Mouse (Mus musculus): ENCODE results near the gene Tex264. TPM values are rescaled to one million over a fixed set of nuclear protein-coding genes. Genes with fewer than 3 reads are reported as not detected.

Gene Tex264
- polyA plus RNA-seq, 1 experiment from 2014 or later: 34.9 TPM

GRCm38 (mm10) chr9:106677702-106678101, 8.0 kb downstream of the Tex264 start:
- no peak overlapping the region for H3K27ac ChIP-seq (replicated peaks; ENCODE audit: low read depth, low read length)
- DNase-seq (ENCODE audit: low spot score) (no peak), ATAC-seq (ENCODE audit: insufficient number of reproducible peaks, low FRiP score, low TSS enrichment, low read depth) (no peak)
- WGBS: 85% methylated on average over 5 of the region's 5 CpGs
- H3K4me1 ChIP-seq (ENCODE audit: control insufficient read depth, insufficient read depth, low read length): no peaks in the 10 kb centered on the region
- no peaks in the 10 kb centered on the region for H3K27me3 ChIP-seq (ENCODE audit: control insufficient read depth, insufficient read depth, low read length)
- no peak overlapping the region for H3K4me2 ChIP-seq (ENCODE audit: low read depth, severe bottlenecking)
- H3K9ac ChIP-seq (ENCODE audit: low read length): no peak overlapping the region
- no peaks in the 10 kb centered on the region for H3K9me3 ChIP-seq (ENCODE audit: control insufficient read depth, low read length)
- no peak overlapping the region for H3K4me3 ChIP-seq (ENCODE audit: low read depth, low read length)
- H3K36me3 ChIP-seq (ENCODE audit: control insufficient read depth, insufficient read depth, low read length): no peaks in the 10 kb centered on the region

GRCm38 (mm10) chr9:106676571-106676970, 9.2 kb downstream of the Tex264 start:
- no peak overlapping the region for H3K27ac ChIP-seq (replicated peaks; ENCODE audit: low read depth, low read length)
- H3K27me3 ChIP-seq (ENCODE audit: control insufficient read depth, insufficient read depth, low read length): no peaks in the 10 kb centered on the region
- H3K4me1 ChIP-seq (ENCODE audit: control insufficient read depth, insufficient read depth, low read length): no peaks in the 10 kb centered on the region
- no peak overlapping the region for H3K4me3 ChIP-seq (ENCODE audit: low read depth, low read length)
- no peak overlapping the region for H3K4me2 ChIP-seq (ENCODE audit: low read depth, severe bottlenecking)
- DNase-seq (ENCODE audit: low spot score) (no peak), ATAC-seq (ENCODE audit: insufficient number of reproducible peaks, low FRiP score, low TSS enrichment, low read depth) (no peak)
- 86% methylated on average over 4 of the region's 4 CpGs for WGBS
- no peaks in the 10 kb centered on the region for H3K36me3 ChIP-seq (ENCODE audit: control insufficient read depth, insufficient read depth, low read length)
- H3K9me3 ChIP-seq (ENCODE audit: control insufficient read depth, low read length): no peaks in the 10 kb centered on the region
- H3K9ac ChIP-seq (ENCODE audit: low read length): no peak overlapping the region

DNA sequence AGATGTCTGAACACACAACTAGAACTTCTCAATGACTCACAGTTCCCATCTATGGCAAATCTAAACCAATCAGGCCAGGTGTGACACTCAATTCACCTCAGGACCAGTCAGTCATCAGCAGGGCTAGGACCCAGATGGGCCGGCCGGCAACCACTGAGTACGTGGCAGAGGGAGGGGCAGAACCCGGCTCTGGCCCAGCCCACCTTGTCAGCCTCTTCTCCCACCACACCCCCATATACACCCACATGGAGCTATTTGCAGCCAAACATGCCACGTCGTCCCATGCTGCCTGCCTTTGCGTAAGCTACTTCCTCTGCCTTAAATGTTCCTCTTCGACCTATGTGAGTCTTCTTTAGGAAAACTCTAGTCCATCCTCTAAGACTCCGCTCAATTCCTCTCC, 9.8 kb downstream of the Tex264 start:
- H3K4me3 ChIP-seq (ENCODE audit: low read depth, low read length): no peak overlapping the region
- 78% methylated on average over 9 of the region's 9 CpGs for WGBS
- DNase-seq (ENCODE audit: low spot score) (no peak), ATAC-seq (ENCODE audit: insufficient number of reproducible peaks, low FRiP score, low TSS enrichment, low read depth) (no peak)
- no peak overlapping the region for H3K9ac ChIP-seq (ENCODE audit: low read length)
- H3K27me3 ChIP-seq (ENCODE audit: control insufficient read depth, insufficient read depth, low read length): no peaks in the 10 kb centered on the region
- no peaks in the 10 kb centered on the region for H3K4me1 ChIP-seq (ENCODE audit: control insufficient read depth, insufficient read depth, low read length)
- no peak overlapping the region for H3K4me2 ChIP-seq (ENCODE audit: low read depth, severe bottlenecking)
- H3K9me3 ChIP-seq (ENCODE audit: control insufficient read depth, low read length): no peaks in the 10 kb centered on the region
- H3K27ac ChIP-seq (replicated peaks; ENCODE audit: low read depth, low read length): no peak overlapping the region
- no peaks in the 10 kb centered on the region for H3K36me3 ChIP-seq (ENCODE audit: control insufficient read depth, insufficient read depth, low read length)

DNA sequence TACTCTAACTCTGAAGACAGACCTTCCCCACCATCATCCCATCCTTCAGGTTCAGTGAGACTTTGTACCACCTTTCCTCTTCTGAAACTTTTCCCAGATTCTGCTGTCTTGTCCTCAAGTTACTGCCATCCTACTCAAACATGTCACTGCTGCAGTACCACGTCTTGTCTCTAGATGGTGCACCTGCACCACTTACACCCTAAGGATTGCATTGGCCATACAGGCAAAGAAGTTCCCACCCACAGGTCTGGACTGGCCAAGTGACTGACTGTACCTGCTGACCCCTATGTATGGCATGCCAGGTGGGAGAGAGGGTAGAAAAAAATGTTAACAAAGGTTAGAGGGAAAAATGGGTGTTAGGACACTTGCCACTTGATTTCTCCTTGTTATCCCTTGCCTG, 10.2 kb downstream of the Tex264 start:
- DNase-seq (ENCODE audit: low spot score) (peak; percentile 88), ATAC-seq (ENCODE audit: insufficient number of reproducible peaks, low FRiP score, low TSS enrichment, low read depth) (no peak)
- no peak overlapping the region for H3K4me2 ChIP-seq (ENCODE audit: low read depth, severe bottlenecking)
- H3K9me3 ChIP-seq (ENCODE audit: control insufficient read depth, low read length): no peaks in the 10 kb centered on the region
- no peaks in the 10 kb centered on the region for H3K27me3 ChIP-seq (ENCODE audit: control insufficient read depth, insufficient read depth, low read length)
- no peaks in the 10 kb centered on the region for H3K4me1 ChIP-seq (ENCODE audit: control insufficient read depth, insufficient read depth, low read length)
- H3K4me3 ChIP-seq (ENCODE audit: low read depth, low read length): no peak overlapping the region
- H3K27ac ChIP-seq (replicated peaks; ENCODE audit: low read depth, low read length): no peak overlapping the region
- 0% methylated on average over 1 of the region's 1 CpGs for WGBS
- H3K9ac ChIP-seq (ENCODE audit: low read length): no peak overlapping the region
- H3K36me3 ChIP-seq (ENCODE audit: control insufficient read depth, insufficient read depth, low read length): no peaks in the 10 kb centered on the region

DNA sequence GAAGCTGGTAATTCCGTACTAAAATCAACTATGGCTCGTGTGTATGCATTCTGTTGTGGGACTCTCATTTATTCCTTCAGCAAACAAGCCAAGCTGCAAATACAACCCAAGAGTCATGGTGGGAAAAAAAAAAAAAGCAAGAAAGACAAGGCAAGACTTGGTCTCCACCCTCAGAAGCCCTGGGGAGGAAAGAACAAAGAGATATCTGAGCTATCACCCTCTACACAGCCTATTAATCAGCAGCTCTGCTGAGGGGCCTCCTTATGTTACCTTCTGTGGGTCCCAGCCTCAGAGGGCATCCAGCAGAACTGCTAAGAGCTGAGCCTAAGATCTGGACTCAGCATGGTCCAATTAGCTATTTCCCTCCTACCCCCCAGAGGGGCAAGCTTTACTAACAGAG, 11.9 kb downstream of the Tex264 start:
- H3K4me1 ChIP-seq (ENCODE audit: control insufficient read depth, insufficient read depth, low read length): no peaks in the 10 kb centered on the region
- H3K9me3 ChIP-seq (ENCODE audit: control insufficient read depth, low read length): no peaks in the 10 kb centered on the region
- DNase-seq (ENCODE audit: low spot score): no peak
- WGBS: 95% methylated on average over 2 of the region's 2 CpGs
- H3K27me3 ChIP-seq (ENCODE audit: control insufficient read depth, insufficient read depth, low read length): no peaks in the 10 kb centered on the region
- H3K9ac ChIP-seq (ENCODE audit: low read length): no peak overlapping the region
- no peak for ATAC-seq (ENCODE audit: insufficient number of reproducible peaks, low FRiP score, low TSS enrichment, low read depth)
- H3K4me2 ChIP-seq (ENCODE audit: low read depth, severe bottlenecking): no peak overlapping the region
- no peak overlapping the region for H3K4me3 ChIP-seq (ENCODE audit: low read depth, low read length)
- H3K36me3 ChIP-seq (ENCODE audit: control insufficient read depth, insufficient read depth, low read length): no peaks in the 10 kb centered on the region
- H3K27ac ChIP-seq (replicated peaks; ENCODE audit: low read depth, low read length): no peak overlapping the region

DNA sequence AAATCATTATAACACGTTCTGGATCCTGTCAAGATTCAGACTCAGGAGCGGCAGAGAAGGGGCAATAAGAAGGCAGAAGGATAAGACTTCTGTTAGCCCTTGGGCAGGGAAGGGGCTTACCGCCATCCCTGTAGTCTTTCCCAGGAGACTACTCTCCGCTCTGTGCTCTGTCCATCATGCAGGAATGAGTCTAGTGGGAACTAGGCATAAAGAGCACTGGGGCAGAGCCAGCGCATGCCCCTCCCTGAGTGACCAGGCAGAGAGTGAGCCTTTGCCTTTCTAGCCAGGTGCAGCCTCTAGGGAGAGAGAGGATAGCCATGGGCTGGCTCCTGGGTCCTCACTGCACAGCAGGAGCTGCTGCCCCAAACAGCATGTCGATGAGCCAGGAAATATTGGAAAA, 20.9 kb downstream of the Tex264 start:
- H3K4me3 ChIP-seq (ENCODE audit: low read depth, low read length): no peak overlapping the region
- no peaks in the 10 kb centered on the region for H3K27me3 ChIP-seq (ENCODE audit: control insufficient read depth, insufficient read depth, low read length)
- no peak overlapping the region for H3K27ac ChIP-seq (replicated peaks; ENCODE audit: low read depth, low read length)
- no peak overlapping the region for H3K4me2 ChIP-seq (ENCODE audit: low read depth, severe bottlenecking)
- ATAC-seq (ENCODE audit: insufficient number of reproducible peaks, low FRiP score, low TSS enrichment, low read depth): no peak
- H3K4me1 ChIP-seq (ENCODE audit: control insufficient read depth, insufficient read depth, low read length): no peaks in the 10 kb centered on the region
- no peak for DNase-seq (ENCODE audit: low spot score)
- H3K9me3 ChIP-seq (ENCODE audit: control insufficient read depth, low read length): no peaks in the 10 kb centered on the region
- no peak overlapping the region for H3K9ac ChIP-seq (ENCODE audit: low read length)
- WGBS: 77% methylated on average over 6 of the region's 6 CpGs
- H3K36me3 ChIP-seq (ENCODE audit: control insufficient read depth, insufficient read depth, low read length): no peaks in the 10 kb centered on the region; the same call in 1 of the 2 replicates

DNA sequence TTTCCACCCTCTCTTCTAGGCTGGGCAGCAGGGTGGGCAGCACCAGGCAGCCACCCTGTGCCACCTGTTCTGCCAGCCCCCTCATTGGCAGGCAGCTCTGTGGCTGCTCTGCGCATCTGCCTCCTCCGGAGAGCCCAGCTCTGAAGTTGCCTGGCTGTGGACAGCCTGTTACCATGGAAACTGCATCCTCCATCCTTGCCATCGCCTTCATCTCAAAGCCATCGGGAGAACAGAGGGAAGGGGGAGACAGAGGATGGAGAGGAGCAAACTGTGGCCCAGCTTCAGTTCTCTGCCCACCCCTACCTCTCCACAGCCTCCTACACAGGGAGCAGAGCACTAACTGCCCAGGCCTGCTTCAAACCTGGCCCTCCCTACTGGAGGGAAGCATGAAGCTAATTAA, 21.3 kb downstream of the Tex264 start:
- no peak for ATAC-seq (ENCODE audit: insufficient number of reproducible peaks, low FRiP score, low TSS enrichment, low read depth)
- Histone ChIP-seq H3K36me3 (ENCODE audit: control insufficient read depth, insufficient read depth, low read length) (no peaks in the 10 kb centered on the region; the same call in 1 of the 2 replicates), H3K27ac (replicated peaks; ENCODE audit: low read depth, low read length) (no peak overlapping the region), H3K4me2 (ENCODE audit: low read depth, severe bottlenecking) (no peak overlapping the region), H3K4me3 (ENCODE audit: low read depth, low read length) (no peak overlapping the region), H3K9ac (ENCODE audit: low read length) (no peak overlapping the region), H3K9me3 (ENCODE audit: control insufficient read depth, low read length) (no peaks in the 10 kb centered on the region), H3K4me1 (ENCODE audit: control insufficient read depth, insufficient read depth, low read length) (no peaks in the 10 kb centered on the region), H3K27me3 (ENCODE audit: control insufficient read depth, insufficient read depth, low read length) (no peaks in the 10 kb centered on the region)
- WGBS: 85% methylated on average over 4 of the region's 4 CpGs
- no peak for DNase-seq (ENCODE audit: low spot score)

DNA sequence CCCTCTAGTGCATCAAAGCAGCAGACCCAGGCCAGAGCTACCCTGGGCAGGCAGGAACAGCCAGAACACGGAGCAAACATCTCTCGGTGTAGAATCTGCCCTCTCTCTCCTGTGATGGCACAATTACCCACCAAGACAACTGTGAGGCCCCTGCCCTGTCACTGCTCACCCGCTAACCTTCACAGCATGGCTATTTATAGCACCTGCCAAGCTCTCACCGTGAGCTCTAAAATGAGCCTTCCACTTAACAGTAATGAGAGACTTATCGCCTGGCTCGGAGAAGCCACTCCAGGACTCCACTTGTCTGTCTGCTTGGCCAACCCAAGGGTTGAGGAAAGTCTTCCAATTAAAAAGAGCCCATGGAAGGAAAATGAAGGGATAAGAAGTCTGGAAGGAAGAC, 22.5 kb downstream of the Tex264 start:
- WGBS: 78% methylated on average over 6 of the region's 6 CpGs
- Histone ChIP-seq H3K9me3 (ENCODE audit: control insufficient read depth, low read length) (no peaks in the 10 kb centered on the region), H3K27me3 (ENCODE audit: control insufficient read depth, insufficient read depth, low read length) (no peaks in the 10 kb centered on the region), H3K4me2 (ENCODE audit: low read depth, severe bottlenecking) (no peak overlapping the region), H3K9ac (ENCODE audit: low read length) (no peak overlapping the region), H3K4me1 (ENCODE audit: control insufficient read depth, insufficient read depth, low read length) (no peaks in the 10 kb centered on the region), H3K27ac (replicated peaks; ENCODE audit: low read depth, low read length) (no peak overlapping the region), H3K36me3 (ENCODE audit: control insufficient read depth, insufficient read depth, low read length) (no peaks in the 10 kb centered on the region; the same call in 1 of the 2 replicates), H3K4me3 (ENCODE audit: low read depth, low read length) (no peak overlapping the region)
- DNase-seq (ENCODE audit: low spot score) (no peak), ATAC-seq (ENCODE audit: insufficient number of reproducible peaks, low FRiP score, low TSS enrichment, low read depth) (no peak)

DNA sequence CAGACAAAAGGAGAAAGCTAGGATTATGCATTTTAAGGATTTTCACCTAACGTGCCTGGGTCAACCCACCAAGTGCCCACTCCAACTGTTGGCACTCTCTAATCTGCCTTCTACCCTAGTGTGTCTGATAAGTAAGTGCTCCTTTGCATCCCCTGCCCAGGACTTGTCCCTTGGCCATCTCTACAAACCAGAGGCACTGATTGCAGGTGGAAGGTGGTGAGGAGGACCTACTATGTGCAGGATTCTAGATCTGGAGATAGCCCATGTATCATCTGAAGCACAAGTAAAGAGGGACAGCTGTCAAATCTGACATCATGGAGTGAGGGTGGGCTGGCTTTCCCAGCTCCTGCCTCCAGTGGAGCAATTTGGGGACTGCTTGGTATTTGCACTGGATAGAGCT, 25.8 kb downstream of the Tex264 start:
- Histone ChIP-seq H3K27ac (replicated peaks; ENCODE audit: low read depth, low read length) (no peak overlapping the region), H3K27me3 (ENCODE audit: control insufficient read depth, insufficient read depth, low read length) (peaks cover 9% of the 10 kb centered on the region), H3K9ac (ENCODE audit: low read length) (no peak overlapping the region), H3K4me1 (ENCODE audit: control insufficient read depth, insufficient read depth, low read length) (no peaks in the 10 kb centered on the region), H3K36me3 (ENCODE audit: control insufficient read depth, insufficient read depth, low read length) (no peaks in the 10 kb centered on the region), H3K4me2 (ENCODE audit: low read depth, severe bottlenecking) (no peak overlapping the region), H3K4me3 (ENCODE audit: low read depth, low read length) (no peak overlapping the region), H3K9me3 (ENCODE audit: control insufficient read depth, low read length) (no peaks in the 10 kb centered on the region)
- DNase-seq (ENCODE audit: low spot score) (no peak), ATAC-seq (ENCODE audit: insufficient number of reproducible peaks, low FRiP score, low TSS enrichment, low read depth) (no peak)
- WGBS: 96% methylated on average over 1 of the region's 1 CpGs

Data from limb, embryonic 11.5 days (tissue).